Mouse (Mus musculus) A20 (cell line): ENCODE results near the gene Cd59a.
A peak's percentile ranks its signal among the peaks of the same experiment; 100 is the strongest.

Experiments used
- DNase-seq: peaks from one replicate; pipeline ENCODE4 v3.0.0-alpha.2; 2011; ENCODE audit warnings: low read depth, low spot score

The Cd59a gene

GRCm38 (mm10) chr2:104135920-104136319 lies 40.3 kb downstream of the Cd59a start:
- no peak for DNase-seq

DNA sequence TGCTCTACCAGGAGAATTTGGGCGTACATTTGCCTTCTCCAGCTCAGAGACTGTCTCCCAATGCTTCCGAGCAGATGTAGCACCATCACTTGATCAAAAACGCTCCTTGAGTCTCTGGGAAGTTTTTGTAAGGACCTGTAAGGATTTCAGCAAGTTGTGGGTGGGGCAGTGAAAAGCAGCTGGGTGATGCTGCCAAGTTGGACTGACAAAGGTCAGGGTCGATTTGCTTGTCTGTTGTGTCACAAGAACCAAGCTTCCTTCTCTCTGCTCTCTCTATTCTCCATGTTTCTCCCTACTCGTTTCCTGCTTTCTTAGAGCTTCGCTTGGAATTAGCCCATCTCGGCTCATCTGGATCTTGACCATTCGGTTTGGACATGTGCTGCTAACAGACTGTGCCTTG lies 46.5 kb downstream of the Cd59a start:
- no peak for DNase-seq

DNA sequence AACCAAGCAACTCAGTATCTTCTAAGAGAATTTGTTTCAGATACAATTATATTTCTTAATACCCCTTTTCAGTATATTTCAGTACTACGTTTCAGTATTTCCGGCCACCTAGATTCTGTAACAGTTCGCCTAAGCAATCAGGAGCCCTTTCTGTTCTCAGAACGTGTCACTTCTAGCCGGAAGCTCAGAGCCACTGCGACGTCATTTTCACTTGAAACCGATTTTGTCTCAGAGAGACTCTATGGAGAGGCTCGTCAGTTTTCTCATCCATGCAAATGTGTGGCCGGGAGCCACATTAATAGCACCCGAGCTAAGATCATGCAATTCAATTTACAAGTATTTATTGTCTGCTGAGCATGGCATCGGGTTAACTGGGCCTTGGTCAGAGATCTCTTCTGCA lies 48.4 kb downstream of the Cd59a start:
- DNase-seq = no peak

- peak; percentile 69 for DNase-seq
Observed at GRCm38 (mm10) chr2:104145983-104146382, 50.4 kb downstream of the Cd59a start.

- no peak for DNase-seq
Observed at GRCm38 (mm10) chr2:104147910-104148561, 52.4 kb downstream of the Cd59a start.

GRCm38 (mm10) chr2:104150608-104151397 lies 55.2 kb downstream of the Cd59a start:
- DNase-seq = no peak

DNA sequence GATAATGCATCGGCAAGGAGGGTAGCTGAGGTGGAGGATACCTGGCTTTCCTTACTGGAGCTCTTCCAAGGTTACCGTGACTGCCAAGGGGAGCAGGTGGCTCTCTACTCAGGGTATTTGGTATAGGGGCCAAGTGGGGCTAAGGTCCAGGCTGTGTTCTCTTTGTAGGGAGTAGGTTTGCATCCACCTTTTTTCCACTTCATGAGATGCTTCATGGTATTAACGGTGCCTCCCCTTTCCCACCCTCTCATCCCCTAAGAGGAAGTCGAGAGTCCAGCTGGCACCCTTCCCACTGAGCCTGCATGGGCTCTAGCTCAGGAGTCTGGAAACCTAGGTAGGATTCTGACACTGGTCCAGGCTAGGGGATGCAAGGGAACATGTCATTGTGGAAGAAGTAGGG lies 57.7 kb downstream of the Cd59a start:
- no peak for DNase-seq

DNA sequence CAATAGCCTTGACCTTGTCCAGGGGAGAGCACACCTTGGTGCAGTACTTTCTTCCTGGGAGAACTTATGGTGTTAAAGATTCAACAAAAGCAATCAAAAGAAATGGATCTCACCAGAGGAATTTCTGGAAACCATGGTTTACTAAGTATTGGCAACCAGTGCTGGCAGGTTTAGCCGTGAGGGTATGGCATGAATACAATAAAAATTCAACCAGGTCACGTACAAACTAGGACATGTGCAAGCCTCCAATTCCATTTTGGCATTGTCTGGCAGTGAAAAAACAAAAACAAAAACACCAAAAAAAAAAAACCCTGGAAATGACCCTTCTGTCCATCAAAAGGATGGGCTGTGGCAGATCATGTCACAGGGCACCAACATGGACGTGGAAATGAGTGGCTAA lies 58.3 kb downstream of the Cd59a start:
- no peak for DNase-seq

GRCm38 (mm10) chr2:104157831-104158230 lies 62.2 kb downstream of the Cd59a start:
- DNase-seq = no peak

DNA sequence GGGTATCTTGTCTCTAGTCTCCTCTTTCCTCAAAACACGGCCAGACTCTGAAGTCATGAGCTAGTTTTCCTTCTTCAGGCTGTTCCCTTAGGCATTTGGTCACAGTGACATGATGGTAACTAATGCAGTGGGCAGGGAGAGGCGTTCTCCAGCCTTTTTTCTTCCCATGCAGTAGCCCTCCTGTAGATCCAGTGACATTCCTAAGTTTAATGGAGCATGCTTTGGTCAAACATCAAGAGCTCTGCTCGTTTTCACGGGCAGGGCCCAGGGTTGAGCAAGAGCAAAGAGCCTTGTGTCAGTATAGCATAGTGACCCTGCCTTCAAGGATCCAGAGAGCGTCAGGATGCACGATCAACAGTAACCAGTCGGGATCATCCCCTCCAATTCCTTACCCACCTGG lies 67.8 kb downstream of the Cd59a start:
- DNase-seq = no peak

GRCm38 (mm10) chr2:104163978-104164487 lies 68.4 kb downstream of the Cd59a start:
- no peak for DNase-seq
